Mouse (Mus musculus) E14TG2a.4 (cell line): Measurements from ENCODE around the gene Syt15.
A peak's percentile ranks its signal among the peaks of the same experiment; 100 is the strongest.

Experiments used
- H3K27me3 ChIP-seq: 2 replicates; pipeline ENCODE4 v1.6.1; 2014; ENCODE audit warnings: low read length, control low read depth; ENCODE audit not compliant: insufficient read depth
- H3K36me3 ChIP-seq: 2 replicates; pipeline ENCODE4 v1.6.1; 2014; ENCODE audit warnings: low read length, control low read depth; ENCODE audit not compliant: insufficient read depth
- H3K4me1 ChIP-seq: replicated peaks from 2 replicates; pipeline ENCODE4 v1.6.1; 2014; ENCODE audit warnings: low read depth, low read length, control low read depth
- H3K4me3 ChIP-seq: replicated peaks from 2 replicates; pipeline ENCODE4 v1.5.1; 2014; ENCODE audit warnings: mild to moderate bottlenecking, low read length
- H3K9me3 ChIP-seq: 2 replicates; pipeline ENCODE4 v1.6.1; 2014; ENCODE audit warnings: low read length, control low read depth
- CTCF ChIP-seq: conservative IDR thresholded peaks from 2 replicates; pipeline ENCODE4 v1.5.1; 2014; ENCODE audit warnings: low read length
- NANOG ChIP-seq: IDR thresholded peaks from 2 replicates; pipeline ENCODE4 v1.6.1; 2014; ENCODE audit warnings: borderline replicate concordance, low read length, mixed read lengths
- POU5F1 ChIP-seq: IDR thresholded peaks from 2 replicates; pipeline ENCODE4 v1.6.1; 2014; ENCODE audit warnings: low read length, borderline replicate concordance

Gene Syt15

DNA sequence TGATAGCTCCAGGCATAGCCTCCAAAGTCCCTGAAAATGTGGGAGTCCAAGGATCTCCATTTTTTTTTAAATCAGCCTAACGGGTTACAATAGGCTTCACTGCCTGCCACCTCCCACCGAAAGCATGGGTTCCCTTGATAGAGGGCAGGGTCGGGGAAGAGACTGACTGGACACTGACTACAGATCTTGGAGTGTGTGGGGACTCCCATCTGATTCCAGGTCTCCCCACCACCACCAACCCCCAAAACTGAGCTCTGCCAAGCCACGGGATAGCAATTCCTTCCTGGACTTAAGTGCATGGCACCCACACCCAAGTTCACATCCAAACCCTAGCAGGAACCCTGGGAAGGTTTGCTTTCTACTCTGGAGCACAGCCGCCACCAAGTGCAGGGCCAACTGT is 1.0 kb downstream of the Syt15 start:
- Histone ChIP-seq H3K27me3 (peaks cover 47% of the 10 kb centered on the region), H3K4me3 (peak overlapping the region; percentile 80), H3K9me3 (no peaks in the 10 kb centered on the region), H3K36me3 (no peaks in the 10 kb centered on the region), H3K4me1 (peaks cover 12% of the 10 kb centered on the region; the same call in 1 of the 2 replicates)
- no peak for TF ChIP-seq POU5F1
- TF ChIP-seq CTCF, result no peak
- no peak for TF ChIP-seq NANOG

DNA sequence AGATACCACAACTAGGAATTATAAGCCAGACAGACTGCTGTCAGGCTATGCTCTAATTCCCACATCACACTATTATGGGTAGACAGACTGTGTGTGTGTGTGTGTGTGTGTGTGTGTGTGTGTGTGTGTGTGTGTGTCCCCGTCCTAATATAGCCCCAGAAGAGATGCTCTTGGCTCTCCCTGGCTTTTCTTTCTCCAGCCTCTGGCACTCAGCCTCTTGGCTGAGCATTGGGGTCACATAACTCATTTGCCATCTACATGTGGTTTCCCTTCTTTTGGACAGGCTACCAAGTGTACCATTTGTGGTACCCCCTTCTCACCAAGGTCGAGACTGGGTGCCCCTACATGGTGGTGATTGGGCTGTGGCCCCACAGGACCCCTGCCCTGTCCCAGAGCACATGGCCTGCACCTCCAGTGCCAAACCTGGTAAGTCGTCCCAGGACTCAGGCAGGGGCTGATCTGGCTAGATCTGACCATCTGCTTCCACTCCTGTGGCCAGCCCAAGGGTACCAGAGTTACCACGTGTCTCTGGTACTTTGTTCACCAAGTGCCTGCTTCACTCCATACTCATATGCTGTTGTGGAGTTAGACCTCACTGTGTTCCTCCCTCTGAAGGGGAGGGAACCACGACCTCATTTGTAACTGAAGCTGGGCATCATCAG is 2.2 kb downstream of the Syt15 start:
- TF ChIP-seq CTCF (no peak), NANOG (no peak), POU5F1 (no peak)
- no peak overlapping the region for H3K4me3 ChIP-seq
- no peaks in the 10 kb centered on the region for H3K36me3 ChIP-seq
- no peaks in the 10 kb centered on the region for H3K9me3 ChIP-seq
- peaks cover 45% of the 10 kb centered on the region for H3K27me3 ChIP-seq
- H3K4me1 ChIP-seq, result peaks cover 12% of the 10 kb centered on the region; the same call in 1 of the 2 replicates

DNA sequence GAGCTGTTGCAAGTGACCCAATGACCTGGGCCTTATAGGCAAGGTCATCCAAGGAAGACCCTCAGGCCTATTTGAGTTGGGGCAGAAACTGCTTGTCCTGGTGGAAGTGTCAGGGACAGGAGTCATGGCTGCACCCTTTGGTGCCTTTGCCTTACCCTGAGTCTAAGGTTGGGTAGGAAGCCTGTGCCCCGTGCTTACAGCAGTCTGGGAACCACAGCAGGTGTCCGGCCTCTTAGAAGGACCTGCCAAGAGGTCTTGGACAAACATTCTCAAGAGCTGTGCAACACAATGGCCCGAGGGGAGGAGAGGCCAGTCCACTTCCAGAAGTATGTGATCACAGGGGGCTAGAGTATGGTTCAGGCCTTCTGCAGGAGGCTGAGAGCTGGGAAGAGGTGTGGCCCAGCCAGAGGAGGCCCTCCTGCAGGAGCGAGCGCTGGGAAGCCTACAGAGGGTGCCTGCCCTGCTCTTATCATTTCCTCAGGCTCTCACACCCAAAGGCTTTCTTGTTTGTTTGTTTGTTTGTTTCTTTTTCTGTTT is 4.0 kb downstream of the Syt15 start:
- no peak for TF ChIP-seq CTCF
- no peak for TF ChIP-seq NANOG
- TF ChIP-seq POU5F1, result no peak

DNA sequence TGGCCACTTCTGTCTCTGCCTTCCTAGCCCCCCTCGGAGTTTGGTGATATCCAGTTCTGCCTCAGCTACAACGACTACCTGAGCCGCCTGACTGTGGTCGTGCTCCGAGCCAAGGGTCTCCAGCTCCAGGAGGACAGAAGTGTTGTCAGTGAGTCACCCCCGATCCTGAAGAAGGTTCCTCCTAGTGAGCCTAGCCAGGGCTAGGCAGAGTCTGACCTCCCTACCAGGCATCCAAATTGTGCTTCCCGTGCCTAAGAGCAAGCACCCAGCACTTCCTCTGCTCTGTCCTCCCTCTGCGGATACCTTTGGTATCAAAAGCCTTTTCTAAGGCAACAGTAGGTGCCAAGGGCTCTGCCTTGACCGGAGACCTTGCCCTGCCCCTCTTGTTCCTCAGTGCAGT is 6.6 kb downstream of the Syt15 start:
- TF ChIP-seq POU5F1, result no peak
- no peak for TF ChIP-seq NANOG
- no peak for TF ChIP-seq CTCF

More for the DNA sequence above, 4.0 kb downstream of the Syt15 start:
- no peak overlapping the region for H3K4me3 ChIP-seq
- H3K27me3 ChIP-seq, result peaks cover 37% of the 10 kb centered on the region
- peaks cover 22% of the 10 kb centered on the region for H3K4me1 ChIP-seq
- H3K9me3 ChIP-seq, result no peaks in the 10 kb centered on the region
- no peaks in the 10 kb centered on the region for H3K36me3 ChIP-seq

DNA sequence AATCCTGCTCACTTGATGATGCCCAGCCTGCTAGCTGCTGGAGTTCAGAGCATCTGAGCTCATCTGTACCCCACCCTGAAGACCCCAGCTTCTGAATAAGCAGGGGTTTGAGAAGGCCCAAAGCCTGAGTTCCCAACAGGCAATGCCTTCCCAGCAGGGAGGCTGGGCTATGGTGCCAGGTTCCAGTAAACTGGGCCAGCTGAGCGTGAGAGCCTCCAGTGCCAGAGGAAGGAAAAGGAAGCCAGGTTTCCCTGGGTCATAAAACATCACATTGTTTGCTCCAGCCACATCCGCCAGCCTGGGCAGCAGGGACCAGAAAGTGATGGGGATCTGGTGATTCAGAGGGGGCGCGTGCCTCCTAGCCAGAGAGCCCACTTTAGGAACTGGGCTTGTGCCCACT is 7.2 kb downstream of the Syt15 start:
- Histone ChIP-seq H3K36me3 (no peaks in the 10 kb centered on the region), H3K9me3 (no peaks in the 10 kb centered on the region), H3K4me3 (no peak overlapping the region), H3K27me3 (peaks cover 8% of the 10 kb centered on the region), H3K4me1 (peaks cover 13% of the 10 kb centered on the region)
- TF ChIP-seq CTCF (no peak), POU5F1 (no peak), NANOG (no peak)

More for the DNA sequence above, 6.6 kb downstream of the Syt15 start:
- peaks cover 13% of the 10 kb centered on the region for H3K4me1 ChIP-seq
- H3K9me3 ChIP-seq, result no peaks in the 10 kb centered on the region
- H3K4me3 ChIP-seq, result no peak overlapping the region
- no peaks in the 10 kb centered on the region for H3K36me3 ChIP-seq
- H3K27me3 ChIP-seq, result peaks cover 12% of the 10 kb centered on the region

DNA sequence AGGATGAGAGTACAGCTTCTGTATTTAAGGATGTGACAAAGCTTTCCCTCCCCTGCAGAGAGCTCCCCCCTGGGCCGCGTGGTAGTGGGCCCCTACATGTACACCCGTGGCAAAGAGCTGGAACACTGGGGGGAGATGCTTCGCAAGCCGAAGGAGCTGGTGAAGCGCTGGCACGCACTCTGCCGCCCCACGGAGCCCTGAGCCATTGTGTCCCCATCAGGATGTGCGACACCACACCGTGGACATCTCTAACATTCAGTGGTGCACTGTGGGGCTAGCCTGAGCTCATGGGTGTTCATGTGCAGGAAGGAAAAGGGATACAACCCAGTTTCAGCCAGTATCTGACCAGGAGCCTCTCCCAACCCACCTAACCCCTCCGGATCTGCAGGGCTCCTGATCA is 8.6 kb downstream of the Syt15 start:
- TF ChIP-seq CTCF, result no peak
- no peak for TF ChIP-seq NANOG
- TF ChIP-seq POU5F1, result no peak
- Histone ChIP-seq H3K4me1 (peaks cover 13% of the 10 kb centered on the region), H3K4me3 (no peak overlapping the region), H3K9me3 (no peaks in the 10 kb centered on the region), H3K36me3 (peaks cover 5% of the 10 kb centered on the region), H3K27me3 (no peaks in the 10 kb centered on the region)

DNA sequence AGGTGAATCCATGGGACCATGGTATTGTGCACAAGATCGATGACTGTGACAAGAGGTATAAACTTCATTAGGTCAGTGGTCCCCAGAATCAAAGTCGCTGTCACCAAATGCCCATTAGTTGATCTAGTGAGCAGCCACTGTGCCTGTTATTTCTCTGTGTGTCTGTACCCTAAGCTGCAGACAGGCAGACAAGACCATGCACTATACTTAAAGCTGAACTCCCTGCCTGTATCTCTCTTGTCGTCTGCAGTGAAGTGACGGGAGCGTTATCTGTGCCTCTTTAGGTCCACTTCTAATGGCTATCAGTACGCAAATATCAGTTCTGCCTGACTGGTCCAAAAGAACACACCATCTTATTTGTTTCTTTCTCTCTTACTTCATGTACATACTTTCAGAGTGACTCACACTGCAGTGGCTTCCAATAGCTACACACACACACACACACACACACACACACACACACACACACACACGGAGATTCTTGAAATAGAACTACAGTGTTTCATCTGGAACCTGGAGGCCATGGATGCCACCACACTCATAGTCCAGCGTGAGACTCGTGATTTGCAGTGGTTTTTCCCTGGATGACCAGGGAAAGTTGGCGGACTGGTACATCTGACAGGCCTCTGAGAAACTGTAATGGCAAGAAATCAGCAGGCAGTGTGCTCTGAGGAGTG is 9.6 kb downstream of the Syt15 start:
- no peaks in the 10 kb centered on the region for H3K27me3 ChIP-seq
- peaks cover 15% of the 10 kb centered on the region for H3K4me1 ChIP-seq
- H3K36me3 ChIP-seq, result peaks cover 10% of the 10 kb centered on the region
- TF ChIP-seq POU5F1 (no peak), CTCF (no peak), NANOG (no peak)
- no peaks in the 10 kb centered on the region for H3K9me3 ChIP-seq
- no peak overlapping the region for H3K4me3 ChIP-seq

DNA sequence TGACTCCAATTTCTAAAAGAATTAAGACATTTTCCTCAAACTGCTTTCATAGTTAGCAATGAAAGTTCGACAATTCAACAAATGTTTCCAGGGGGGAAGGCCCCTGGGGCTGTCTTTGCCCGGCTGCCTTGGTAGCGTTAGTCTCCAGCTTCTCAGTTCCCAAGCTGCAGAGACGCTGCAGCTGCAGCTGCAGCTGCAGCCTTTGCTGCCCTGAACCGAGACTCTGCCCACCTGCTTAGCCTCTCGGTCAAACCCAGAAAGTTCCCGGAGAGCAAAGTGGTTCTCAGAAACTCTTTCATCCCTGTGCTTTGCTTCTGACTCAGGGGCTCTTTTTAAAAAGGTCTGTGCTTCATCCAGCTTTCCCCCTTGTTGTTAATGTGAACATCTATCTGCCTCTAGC is 12.9 kb downstream of the Syt15 start:
- Histone ChIP-seq H3K27me3 (no peaks in the 10 kb centered on the region), H3K9me3 (no peaks in the 10 kb centered on the region), H3K4me1 (peaks cover 22% of the 10 kb centered on the region), H3K4me3 (no peak overlapping the region), H3K36me3 (peaks cover 28% of the 10 kb centered on the region)
- TF ChIP-seq CTCF (no peak), NANOG (no peak), POU5F1 (no peak)
